Mouse (Mus musculus): ENCODE results near the gene 4930555G01Rik. TPM values are rescaled to one million over a fixed set of nuclear protein-coding genes. Genes with fewer than 3 reads are reported as not detected.

4930555G01Rik gene
- polyA plus RNA-seq (2012; rRNA removed), result not detected in 2 replicates

GRCm38 (mm10) chr14:5050329-5050728, at the start of gene 4930555G01Rik:
4930555G01Rik (plus strand) TSS chr14:5050629.

GRCm38 (mm10) chr14:5015591-5015990, 34.8 kb upstream of the 4930555G01Rik start, which contains the start of gene Gm3298:
Gm3298 (plus strand) TSS chr14:5015891.

GRCm38 (mm10) chr14:5070611-5071490, 20.4 kb downstream of the 4930555G01Rik start, which contains the start of gene Gm8281:
Gm8281 (plus strand) TSS chr14:5071040.

Other genes starting within 250 kb of the 4930555G01Rik start
- not detected in 2 replicates for gene Gm3269, start 212.5 kb upstream of the 4930555G01Rik start, polyA plus RNA-seq (2012; rRNA removed)
- not detected in 2 replicates for gene Gm3264, start 195.1 kb upstream of the 4930555G01Rik start, polyA plus RNA-seq (2012; rRNA removed)
- gene Gm3278, start 158.2 kb upstream of the 4930555G01Rik start, polyA plus RNA-seq (2012; rRNA removed), result not detected in 2 replicates
- not detected in 2 replicates for gene Gm8297, start 66.7 kb upstream of the 4930555G01Rik start, polyA plus RNA-seq (2012; rRNA removed)
- gene Gm3298, start 34.7 kb upstream of the 4930555G01Rik start, polyA plus RNA-seq (2012; rRNA removed), result not detected in 2 replicates
- not detected in 2 replicates for gene Gm8281, start 20.4 kb downstream of the 4930555G01Rik start, polyA plus RNA-seq (2012; rRNA removed)
- not detected in 2 replicates for gene Gm8279, start 80.9 kb downstream of the 4930555G01Rik start, polyA plus RNA-seq (2012; rRNA removed)
- gene Gm3317, start 113.9 kb downstream of the 4930555G01Rik start, polyA plus RNA-seq (2012; rRNA removed), result not detected in 2 replicates
- gene Gm8271, start 135.2 kb downstream of the 4930555G01Rik start, polyA plus RNA-seq (2012; rRNA removed), result not detected in 2 replicates
- gene Gm3526, start 210.0 kb downstream of the 4930555G01Rik start, polyA plus RNA-seq (2012; rRNA removed), result not detected in 2 replicates